20 mouse cellular contexts compared by ENCODE assay signal in genomic region chr14:113656864-113657263, GRCm38 (mm10).
"Had no signal": no experiment of that assay in that cellular context is flagged by ENCODE, and none has a peak within 500 bp of the region (broad histone marks: within the 10 kb centered on the region; RNA-seq: fewer than 3 reads in every experiment).

No protein-coding gene starts in this region.

- ATAC-seq: liver, postnatal 0 days; lung, postnatal 0 days had no signal

- H3K4me1 ChIP-seq: limb, embryonic 12.5 days; limb, embryonic 15.5 days; neural tube, embryonic 13.5 days had no signal

- H3K36me3 ChIP-seq: limb, embryonic 12.5 days; limb, embryonic 15.5 days; neural tube, embryonic 13.5 days had no signal

- H3K27me3 ChIP-seq: limb, embryonic 12.5 days; limb, embryonic 15.5 days; neural tube, embryonic 13.5 days had no signal

- H3K4me2 ChIP-seq: limb, embryonic 12.5 days; limb, embryonic 15.5 days; liver, embryonic 11.5 days; lung, embryonic 14.5 days; neural tube, embryonic 13.5 days had no signal

- H3K4me3 ChIP-seq: layer of hippocampus, adult 2 months; limb, embryonic 12.5 days; limb, embryonic 15.5 days; myocyte; neural tube, embryonic 13.5 days had no signal

- H3K9ac ChIP-seq: limb, embryonic 12.5 days; limb, embryonic 15.5 days; liver, embryonic 14.5 days; liver, postnatal 0 days; lung, embryonic 14.5 days; neural tube, embryonic 13.5 days had no signal

- DNase-seq: kidney, postnatal 25 days; layer of hippocampus, adult 9-11 months; liver, postnatal 0 days; lung, embryonic 14.5 days; midbrain, embryonic 14.5 days; retina, postnatal 1 day; right cerebral cortex, postnatal 25 days; spleen, adult 18-20 months; thymus, adult 18-20 months; thymus, postnatal 36 days had no signal

- H3K9me3 ChIP-seq: limb, embryonic 12.5 days; limb, embryonic 15.5 days; neural tube, embryonic 13.5 days had no signal

- H3K27ac ChIP-seq: kidney, postnatal 0 days; layer of hippocampus, adult 2 months; limb, embryonic 12.5 days; limb, embryonic 15.5 days; liver, embryonic 14.5 days; macrophage; neural tube, embryonic 13.5 days had no signal
